Mouse (Mus musculus): ENCODE data around the gene Cpe. TPM values are rescaled to one million over a fixed set of nuclear protein-coding genes. Genes with fewer than 3 reads are reported as not detected.

Gene Cpe
- 101 and 105 TPM in 2 replicates for polyA plus RNA-seq (2015; fragmentation: Nextera tagmentation; extraction: Ambion mirVana)

GRCm38 (mm10) chr8:64692651-64693201, at the start of gene Cpe:
Cpe (minus strand) TSS chr8:64693054.

GRCm38 (mm10) chr8:64733271-64733943, 40.6 kb upstream of the Cpe start, which contains the start of gene Msmo1:
Msmo1 (minus strand) TSS chr8:64733792.

Other genes starting within 250 kb of the Cpe start
- gene Msmo1, start 40.7 kb upstream of the Cpe start, polyA plus RNA-seq (2015; fragmentation: Nextera tagmentation; extraction: Ambion mirVana), result 12.8 and 21.3 TPM in 2 replicates
- gene Klhl2, start 157.0 kb upstream of the Cpe start, polyA plus RNA-seq (2015; fragmentation: Nextera tagmentation; extraction: Ambion mirVana), result 5.1 and 9.5 TPM in 2 replicates